Mouse (Mus musculus) adrenal gland, postnatal 25 days (tissue): Measurements from ENCODE around the gene Ankrd26. TPM values are rescaled to one million over a fixed set of nuclear protein-coding genes. Genes with fewer than 3 reads are reported as not detected.
"Not testable (repeated sequence)": the region's sequence is repeated elsewhere in the genome, so short reads cannot be mapped to it uniquely, and the experiment has no call there.

Source experiments
- DNase-seq: peaks from one replicate; pipeline ENCODE4 v3.0.0; 2021; ENCODE audit warnings: mixed read lengths
- long read RNA-seq: library from polyadenylated mRNA; stranded (forward); transcript quantifications from one replicate; pipeline ENCODE4 v2.0.0, GENCODE M21; 2021
- total RNA-seq: library from RNA; stranded (reverse); gene quantifications from 2 replicates; pipeline ENCODE4 v1.2.3, GENCODE M21; 2021

Gene Ankrd26
- 5.5 and 6.8 TPM in 2 replicates for total RNA-seq
- long read RNA-seq, full-length matches to known transcripts: 1 of 10 reads
- long read RNA-seq, partial matches to known transcripts: 6 of 10 reads
- long read RNA-seq, other reads (novel, unspliced or antisense): 3 of 10 reads

DNA sequence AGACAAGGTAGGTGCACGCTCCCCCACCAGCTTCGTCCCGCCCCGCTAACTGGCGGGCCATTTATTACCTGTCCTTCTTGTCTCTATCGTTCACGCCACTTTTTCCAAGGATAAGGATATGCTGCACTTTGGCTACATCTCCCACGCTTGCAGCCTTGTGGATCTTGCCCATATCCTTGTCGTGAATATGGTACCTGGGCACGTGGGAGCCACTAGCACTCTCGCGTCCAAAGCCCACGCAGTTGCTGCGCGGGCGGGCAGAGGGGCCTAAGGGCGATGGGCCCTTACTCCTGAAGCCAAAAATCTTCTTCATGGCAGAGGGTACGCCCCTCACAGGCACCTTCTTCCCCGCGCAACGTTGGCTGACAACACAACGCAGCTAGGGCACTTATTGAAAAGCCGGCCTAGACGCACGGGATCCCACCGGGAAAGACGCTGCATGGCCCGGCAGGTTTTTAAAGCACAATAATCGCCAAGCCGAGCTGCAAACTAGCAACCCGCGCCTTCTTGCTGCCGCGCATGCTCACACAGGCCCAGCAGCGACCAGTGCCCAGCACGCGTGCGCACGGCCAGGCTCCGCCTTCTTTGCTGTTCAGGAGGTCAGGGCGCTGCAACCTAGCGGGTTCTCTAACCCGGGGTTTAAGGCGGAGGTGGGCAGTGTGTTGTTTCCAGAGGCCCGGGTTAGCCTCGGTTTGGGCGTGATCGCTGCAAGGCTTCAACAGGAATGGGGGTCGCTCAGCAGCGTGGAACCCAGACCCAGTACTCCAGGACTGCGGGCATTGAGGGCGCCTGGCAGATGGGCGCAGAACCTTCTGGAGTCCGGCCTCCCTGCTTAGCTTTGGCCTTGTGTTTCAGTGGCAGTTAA lies at the start of gene Ankrd26:
TSS of gene Ankrd26 (minus strand) at position 482 of the 865 bp plus-strand sequence.
- peak; percentile 96 for DNase-seq

DNA sequence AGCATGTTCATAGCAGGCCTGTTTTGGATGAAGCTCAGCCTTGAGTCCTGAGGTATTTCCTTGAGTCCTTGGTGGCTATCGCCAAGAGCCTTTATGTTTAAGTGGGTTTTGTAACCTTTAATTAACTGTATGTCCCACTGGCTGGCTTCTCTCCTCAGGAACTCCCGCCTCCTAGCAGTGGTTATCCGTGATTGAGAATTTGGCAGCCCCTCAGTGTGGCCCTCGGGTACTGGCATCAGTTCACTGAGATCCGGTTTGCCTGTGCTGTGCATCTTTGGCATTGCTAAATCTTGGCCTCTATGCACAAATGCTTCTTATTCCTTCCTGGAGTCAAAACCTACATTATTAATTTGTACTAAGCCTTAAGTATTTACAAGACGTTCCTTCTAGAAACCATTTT lies 46.9 kb upstream of the Ankrd26 start:
- DNase-seq: no peak

DNA sequence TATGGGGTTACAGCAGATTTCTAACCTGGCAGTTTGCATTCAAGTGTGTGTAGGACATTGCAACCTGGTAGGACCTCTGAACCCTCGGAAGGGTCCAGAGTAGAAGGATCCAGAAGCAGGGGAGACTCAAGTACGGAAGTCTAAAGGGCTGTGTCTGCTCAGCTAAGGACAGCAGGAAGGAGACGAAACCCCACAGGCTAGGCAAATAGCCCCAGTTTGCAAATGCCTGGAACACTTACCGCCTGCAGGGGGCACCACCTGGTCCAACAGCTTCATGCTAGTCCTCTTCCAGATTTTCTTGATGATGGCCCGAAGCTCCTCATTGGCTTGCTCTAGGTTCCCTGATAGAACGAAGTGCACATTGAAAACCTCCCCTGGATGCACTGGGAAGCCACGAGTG lies 43.9 kb upstream of the Ankrd26 start:
- no peak for DNase-seq

DNA sequence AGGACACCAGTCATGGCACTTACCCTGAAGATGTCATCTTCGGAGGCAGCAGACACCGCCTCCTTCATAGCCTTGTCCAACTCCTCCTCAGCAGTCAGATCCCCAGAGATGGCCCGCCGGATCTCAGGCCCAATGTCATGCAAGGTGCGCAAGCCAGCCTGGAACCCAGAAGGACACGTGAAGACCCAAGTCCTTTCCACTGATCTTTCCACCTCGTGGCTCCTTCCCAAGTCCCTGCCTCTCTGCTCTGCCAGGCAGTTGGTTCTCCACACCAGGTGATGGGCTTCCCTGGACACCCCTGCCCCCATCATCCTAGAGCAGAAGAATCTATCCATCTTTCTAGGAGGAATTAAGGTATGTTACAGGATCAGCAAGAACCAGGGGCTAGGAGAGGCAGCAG lies 41.8 kb upstream of the Ankrd26 start:
- DNase-seq: no peak

DNA sequence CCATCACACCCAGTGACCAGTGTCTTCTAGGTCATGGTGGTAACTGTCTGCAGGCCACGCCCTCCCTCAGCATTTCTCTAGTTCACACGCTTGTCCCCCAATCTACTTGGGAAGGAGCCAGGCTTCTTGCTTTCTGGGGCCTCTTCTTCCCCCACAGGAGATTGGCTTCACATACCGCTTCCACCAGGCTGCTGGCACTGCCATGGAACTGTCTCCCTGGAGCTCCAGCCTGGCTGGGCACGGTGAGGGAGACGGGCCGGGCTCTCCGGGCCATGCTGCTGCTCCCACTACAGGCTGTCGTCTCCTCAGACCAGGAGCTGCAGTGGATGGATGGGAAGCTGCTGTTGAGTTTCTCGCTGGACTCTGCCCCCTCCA lies 33.6 kb upstream of the Ankrd26 start:
- DNase-seq: no peak

DNA sequence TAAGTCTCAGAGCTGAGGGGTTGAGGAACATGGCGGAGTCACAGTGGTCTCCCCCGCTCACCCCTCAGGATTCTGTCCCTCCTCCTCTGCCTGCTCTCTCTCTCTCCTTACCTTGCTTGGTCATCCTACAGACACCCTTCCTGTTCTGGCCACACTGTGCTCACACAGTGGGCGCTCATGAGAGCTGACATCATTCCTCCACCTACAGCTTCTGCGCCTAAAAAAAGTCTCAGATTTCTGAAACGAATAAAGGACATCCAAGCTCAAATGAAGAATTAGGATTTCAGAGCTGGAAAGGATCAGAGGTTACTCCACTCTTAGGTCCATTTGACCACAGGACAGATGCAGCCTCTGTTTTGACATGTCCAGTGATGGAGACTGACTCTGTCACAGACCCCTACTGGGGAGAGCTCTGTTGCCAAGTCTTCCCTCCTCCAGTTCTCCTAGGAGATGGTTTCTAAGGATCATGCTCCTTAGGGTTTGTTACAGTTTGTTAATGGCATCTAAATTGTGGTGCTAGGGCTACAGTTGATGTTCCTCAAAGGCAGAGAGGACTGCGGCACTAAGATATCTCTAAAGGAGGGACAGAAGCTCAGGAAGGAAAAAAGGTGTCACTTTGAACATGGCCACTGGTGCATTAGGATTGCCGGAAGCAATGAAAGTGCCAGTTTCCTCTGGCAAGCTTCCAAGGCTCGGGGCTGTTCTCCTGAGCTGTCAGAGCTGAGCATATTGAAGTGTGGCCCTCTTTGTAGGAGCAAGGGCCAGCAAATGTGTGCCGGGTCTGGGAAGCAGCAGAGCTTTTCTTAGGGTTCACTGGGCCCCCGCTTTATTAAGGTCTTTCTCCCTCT lies 33.0 kb upstream of the Ankrd26 start:
- no peak for DNase-seq

DNA sequence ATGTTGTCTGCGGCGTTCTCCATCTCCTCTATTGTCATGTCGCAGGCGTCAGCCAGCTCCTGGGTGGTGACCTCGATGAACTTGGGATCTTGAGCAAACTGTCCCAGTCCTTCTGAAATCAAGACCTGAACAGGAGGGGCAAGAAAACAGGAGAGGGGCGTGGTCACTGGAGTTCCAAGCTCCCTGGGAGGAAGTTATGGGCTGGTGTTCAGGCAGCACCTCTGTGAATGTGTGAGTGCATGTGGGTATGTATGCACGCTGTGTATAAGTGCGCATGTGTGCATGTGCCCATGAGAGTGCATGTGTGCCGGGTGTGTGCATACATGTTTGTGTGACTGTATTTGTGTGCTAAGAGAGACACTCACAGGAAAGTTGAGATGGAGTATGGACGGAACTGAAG lies 32.0 kb upstream of the Ankrd26 start:
- no peak for DNase-seq

DNA sequence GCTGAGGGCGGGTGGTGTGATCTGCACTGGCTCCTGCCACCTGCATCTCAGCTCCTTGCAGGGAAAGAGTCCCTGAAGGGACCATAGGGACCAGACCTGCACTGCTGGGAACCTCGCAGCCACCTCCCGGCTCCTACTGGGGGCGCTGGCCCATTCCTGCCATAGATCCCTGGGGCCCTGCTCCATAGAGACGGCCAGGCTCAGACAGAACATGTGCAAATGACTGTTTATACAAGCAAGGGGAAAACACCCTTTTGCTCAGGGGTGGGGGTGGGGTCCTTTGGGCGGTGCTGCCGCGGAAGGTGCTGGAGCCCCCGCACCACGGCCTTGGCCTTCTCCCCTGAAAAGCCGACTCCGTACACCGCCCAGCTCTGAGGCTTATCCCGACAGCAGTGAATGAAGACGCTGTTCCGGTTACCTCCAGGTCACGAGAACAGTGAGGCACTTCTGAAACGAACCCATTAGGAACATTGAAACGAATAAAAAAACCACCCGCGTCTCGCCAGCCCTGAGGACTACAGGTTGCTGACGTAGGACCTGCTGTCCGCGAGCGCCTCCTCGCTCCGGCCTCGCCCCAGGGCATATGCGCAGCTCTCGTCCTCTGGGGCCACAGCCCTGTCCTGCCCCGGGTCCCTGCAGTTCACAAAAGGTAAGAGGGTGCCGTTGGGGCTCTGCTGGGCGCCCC lies 31.5 kb upstream of the Ankrd26 start:
- peak; percentile 25 for DNase-seq

DNA sequence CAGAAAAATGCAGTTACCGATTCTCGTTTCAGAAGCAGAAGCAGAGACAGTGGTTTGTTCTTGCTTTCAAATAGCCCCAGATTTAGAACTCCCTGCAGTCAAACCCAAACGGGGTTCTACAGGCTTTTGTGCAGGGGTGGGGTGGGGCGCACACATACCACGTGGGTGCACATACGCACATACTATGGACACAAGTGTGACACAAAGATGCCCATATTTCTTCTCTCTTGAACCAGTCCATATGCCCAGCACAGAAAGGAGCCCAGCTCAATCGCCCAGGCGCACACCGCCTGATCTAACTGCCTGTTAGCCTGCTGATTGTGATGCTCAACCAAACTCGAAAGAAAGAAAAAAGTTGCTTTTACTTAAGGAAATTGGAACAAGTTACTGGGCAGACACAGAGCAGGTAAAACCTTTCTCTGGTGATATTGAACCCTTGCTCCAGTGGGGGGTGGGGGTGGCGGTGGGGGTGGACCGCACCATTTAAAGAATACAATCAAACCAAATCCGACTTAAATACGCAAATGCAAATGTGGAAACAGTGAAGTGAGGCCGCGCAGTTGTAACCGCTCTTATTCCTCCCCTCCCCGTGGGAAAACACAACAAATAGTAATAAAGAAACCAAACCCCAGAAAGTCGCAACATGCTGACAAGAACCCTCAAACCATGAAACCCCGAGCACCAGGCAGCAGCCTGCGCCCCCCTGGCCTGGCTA lies 30.8 kb upstream of the Ankrd26 start:
- DNase-seq: no peak

DNA sequence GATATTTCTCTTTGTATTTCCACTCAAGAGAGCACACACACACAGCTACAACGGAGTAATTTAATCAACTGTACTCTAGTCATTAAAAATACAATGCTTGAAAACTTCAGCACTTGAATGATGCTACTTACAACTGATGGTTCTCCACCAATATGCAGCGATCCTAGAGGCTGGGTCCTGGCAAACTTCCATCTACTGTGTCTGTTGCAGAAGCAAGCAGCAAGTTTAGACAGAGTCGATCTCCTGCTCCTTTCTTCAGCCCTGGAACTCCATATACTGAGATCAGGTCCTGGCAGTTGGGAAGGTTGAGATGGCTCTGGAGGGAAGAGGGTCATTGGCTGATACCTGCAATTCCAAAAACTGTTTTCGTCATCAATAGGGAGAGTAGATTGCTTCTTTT lies 16.7 kb upstream of the Ankrd26 start:
- DNase-seq: not testable (repeated sequence)

DNA sequence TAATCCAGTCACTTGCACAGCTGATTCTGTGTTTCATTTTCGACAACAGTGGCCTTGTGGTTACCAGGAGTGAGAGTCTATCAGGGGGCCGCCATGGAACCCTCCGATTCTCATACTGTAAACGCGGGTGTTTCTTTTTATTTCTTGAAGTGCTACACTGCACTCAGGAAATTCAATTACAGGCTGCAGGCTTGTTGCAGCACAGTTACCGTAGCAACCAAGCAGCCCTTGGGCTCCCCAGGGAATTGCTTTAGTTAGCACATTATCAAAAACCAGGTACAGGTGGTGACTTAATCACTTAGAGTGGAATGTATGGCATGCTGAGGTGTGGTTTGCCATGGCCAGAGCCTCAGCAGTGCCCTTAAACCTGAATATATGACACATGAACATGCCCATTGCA lies 12.3 kb upstream of the Ankrd26 start:
- no peak for DNase-seq

DNA sequence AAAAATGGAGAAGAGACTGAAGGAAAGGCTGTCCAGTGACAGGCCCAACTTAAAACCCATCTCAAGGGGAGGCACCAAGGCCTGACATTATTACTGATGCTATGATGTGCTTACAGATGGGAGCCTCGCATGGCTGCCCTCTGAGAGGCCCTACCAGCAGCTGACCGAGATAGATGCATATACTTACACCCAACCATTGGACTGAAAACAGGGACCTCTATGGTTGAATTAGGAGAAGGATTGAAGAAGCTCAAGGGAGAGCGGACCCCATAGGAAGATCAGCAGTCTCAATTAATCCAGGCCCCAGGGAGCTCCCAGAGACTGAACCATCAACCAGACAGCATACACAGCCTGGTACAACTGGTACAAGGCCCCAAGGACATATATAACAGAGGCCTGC lies 5.8 kb upstream of the Ankrd26 start:
- DNase-seq: no peak

DNA sequence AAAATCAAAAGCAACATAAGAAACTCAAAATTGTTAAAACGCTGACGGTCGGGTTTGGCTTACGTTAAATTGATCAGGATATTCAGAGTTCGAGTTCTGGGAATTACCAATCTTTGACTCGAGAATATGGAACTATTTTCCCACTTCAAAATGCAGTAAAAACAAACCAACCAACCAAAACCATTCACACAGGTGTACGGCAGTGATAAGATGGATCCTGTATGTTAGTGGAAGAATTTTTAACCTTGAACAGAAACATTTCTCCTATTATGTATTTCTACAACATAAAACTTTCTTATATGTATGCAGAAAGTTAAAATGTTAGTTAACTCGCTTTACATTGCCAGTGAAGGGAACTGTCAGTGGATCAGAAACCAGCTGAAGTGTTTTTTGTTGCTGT lies 801 bp downstream of the Ankrd26 start:
- no peak for DNase-seq

DNA sequence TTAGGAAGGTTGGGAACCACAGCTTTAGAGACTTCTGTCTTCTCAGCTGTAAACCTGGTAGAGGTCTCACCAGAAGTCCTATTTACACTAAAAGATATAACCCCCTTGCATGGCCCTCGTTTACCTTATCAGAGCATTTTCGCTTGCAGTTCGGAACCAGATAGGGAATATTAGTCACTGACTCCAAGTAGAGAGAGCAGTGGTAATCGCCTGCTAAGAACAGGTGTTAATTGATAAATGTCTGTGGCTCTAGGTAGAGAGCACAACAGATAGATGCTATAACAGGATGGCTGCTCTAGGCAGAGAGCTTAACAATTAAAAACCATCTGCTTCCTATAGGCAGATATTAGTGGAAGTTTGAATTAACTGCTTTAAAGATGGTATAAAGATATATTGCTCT lies 23.4 kb downstream of the Ankrd26 start:
- DNase-seq: no peak

DNA sequence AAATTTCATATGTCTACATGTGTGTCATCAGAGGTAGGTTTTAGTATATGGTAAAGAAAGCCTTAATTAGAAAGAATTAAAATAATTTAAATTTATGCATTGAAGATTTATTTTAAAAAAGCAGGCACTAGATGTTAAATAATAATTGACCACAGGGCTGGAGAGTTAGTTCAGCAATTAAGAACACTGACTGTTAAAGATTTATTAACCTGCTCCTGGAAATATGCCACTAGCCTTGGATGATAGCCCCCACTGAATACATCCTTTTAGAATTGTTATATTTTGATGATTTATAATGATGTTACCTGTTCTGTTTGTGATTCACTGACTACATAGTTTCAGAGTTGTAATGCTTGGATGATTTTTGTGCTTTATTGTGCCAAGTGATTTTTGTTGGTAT lies 24.8 kb downstream of the Ankrd26 start:
- DNase-seq: not testable (repeated sequence)

DNA sequence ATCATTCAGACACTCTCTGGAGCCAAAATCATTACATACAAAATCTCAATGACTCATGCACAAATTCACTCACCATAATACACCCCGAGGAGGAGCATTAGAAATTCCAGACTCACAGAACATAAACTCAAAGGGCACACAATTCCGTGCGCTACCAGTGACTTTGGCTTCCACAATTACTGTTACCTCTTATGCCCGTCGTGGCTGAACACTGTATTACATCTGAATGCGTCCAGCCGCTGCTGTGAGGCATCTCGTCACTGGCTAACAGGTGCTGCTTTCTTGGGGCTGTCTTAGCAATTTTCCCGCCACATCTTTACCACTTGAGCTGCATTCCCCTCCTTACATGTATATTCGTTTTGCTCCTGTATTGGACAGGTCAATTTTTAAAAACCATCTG lies 26.7 kb downstream of the Ankrd26 start:
- no peak for DNase-seq

DNA sequence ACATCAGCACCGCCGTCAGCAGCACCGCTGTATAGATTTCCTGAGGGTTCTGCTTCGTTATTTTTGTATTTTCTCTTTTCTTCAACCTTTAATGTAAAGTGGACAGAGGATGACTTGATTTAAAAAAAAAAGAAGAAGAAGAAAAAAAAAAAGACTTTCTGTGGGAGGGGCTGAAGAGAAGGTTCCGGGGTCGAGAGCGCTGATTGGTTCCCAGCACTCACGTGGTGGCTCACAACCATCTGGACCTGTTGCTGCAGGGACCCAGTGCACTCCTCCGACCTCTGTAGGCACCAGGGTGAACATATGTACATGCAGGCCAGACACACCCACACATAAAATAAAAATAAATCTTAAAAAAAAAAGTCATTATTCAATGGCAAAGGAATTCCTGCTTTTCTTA lies 28.6 kb downstream of the Ankrd26 start:
- DNase-seq: no peak

DNA sequence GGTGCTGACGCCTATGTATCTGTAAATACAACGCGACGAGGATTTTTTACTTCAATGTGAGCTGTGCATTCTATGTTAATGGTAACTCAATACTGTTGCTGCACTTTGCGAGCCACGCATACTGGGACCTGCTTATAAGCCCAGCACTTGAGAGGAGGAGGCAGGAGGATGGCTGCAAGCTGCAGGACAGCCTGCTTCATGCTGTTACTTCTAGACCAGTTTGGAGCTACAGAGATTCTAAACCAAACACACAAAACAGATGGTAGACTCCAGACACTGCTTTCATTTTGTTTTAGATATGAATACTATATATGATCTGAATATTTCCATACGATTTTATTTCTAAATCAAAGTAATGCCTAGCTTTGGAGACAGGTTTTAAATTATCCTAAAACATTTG lies 41.4 kb downstream of the Ankrd26 start:
- DNase-seq: no peak

DNA sequence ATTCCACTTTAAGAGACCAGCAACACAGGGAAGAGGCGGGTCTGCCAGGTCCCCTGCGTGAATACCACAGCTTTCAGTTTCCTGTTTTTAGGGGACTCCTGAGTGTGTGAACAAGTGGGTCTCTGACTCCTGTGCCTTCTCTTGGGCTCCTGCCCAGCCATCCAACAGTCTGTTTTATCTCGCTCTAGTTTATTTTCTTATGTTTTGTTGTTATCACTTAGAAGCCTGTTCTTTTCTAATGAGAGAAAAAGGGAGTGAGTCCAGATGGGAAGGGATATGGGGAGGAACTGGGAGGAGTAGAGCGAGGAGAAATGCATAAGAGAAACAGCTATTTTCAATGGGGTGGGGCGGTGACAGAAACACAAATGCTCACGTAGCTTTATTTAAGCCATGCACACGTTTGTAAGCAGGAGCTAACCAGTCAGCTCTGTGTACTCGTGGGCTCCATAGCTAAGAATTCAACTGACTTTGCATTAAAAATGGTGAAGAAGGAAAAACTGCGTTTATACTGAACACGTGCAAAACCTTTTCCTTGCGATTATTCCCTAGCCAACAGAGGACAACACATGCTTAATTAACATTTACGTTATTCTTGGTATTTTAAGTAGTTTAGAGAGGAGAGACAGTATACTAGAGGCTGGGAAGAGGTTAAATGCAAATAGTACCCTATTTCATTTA lies 48.6 kb downstream of the Ankrd26 start:
- DNase-seq: no peak

DNA sequence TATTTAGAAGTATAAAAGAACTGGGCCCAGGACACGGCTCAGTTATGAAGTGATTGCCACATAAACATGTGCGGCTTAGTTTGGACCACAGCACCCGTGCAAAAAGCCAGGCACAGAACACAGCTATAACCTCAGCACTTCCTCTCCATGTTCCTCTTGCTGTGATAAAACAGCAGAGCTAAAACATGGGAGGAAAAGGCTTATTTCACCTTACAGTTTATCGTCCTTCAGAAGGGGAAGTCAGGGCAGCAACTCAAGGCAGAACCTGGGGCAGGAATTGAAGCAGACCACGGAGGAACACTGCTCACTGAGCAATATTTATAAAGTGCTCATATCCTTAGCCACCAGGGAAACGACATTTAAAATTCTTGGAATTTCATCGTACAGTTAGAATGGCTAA lies 63.0 kb downstream of the Ankrd26 start:
- no peak for DNase-seq

DNA sequence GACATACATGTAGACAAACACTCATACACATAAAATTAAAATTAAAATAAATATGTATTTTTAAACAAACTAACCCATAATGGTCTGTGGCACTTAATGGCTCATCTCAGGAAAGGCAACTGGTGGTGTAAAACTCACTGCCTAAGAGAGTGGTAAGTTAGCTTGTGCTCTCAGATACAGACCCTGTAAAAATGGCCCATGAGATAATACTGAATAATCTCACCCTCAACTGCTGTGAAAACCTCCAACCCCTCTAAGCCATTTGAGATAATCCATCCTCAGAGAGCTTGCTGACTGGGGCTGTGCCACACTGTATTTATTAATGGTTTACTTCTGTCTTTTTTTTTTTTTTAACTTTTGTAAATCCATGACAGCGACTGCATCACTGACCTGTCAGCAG lies 79.9 kb downstream of the Ankrd26 start:
- DNase-seq: no peak
